Mouse (Mus musculus) forebrain, embryonic 12.5 days (tissue): Measurements from ENCODE around the gene Tenm4. TPM values are rescaled to one million over a fixed set of nuclear protein-coding genes. Genes with fewer than 3 reads are reported as not detected.
"Not testable (repeated sequence)": the region's sequence is repeated elsewhere in the genome, so short reads cannot be mapped to it uniquely, and the experiment has no call there.

Source experiments
- ATAC-seq: fragments of 200-750 bp; cut with Nextera tagmentation; 2 replicates; pipeline ENCODE4 v1.8.0; 2017; ENCODE audit warnings: moderate TSS enrichment; ENCODE audit not compliant: low FRiP score
- H3K27ac ChIP-seq: fragments of 300-500 bp; sonication (generic); 2 replicates; pipeline ENCODE4 v1.5.1; 2016; ENCODE audit warnings: mild to moderate bottlenecking
- H3K27me3 ChIP-seq: fragments of 300-500 bp; sonication (generic); 2 replicates; pipeline ENCODE4 v1.6.1; 2016; ENCODE audit warnings: mild to moderate bottlenecking
- H3K36me3 ChIP-seq: fragments of 300-500 bp; sonication (generic); replicated peaks from 2 replicates; pipeline ENCODE4 v1.6.1; 2016; ENCODE audit warnings: mild to moderate bottlenecking
- H3K4me1 ChIP-seq: fragments of 300-500 bp; sonication (generic); 2 replicates; pipeline ENCODE4 v1.6.1; 2016
- H3K4me2 ChIP-seq: fragments of 300-500 bp; sonication (generic); 2 replicates; pipeline ENCODE4 v1.6.1; 2016; ENCODE audit warnings: mild to moderate bottlenecking, moderate library complexity
- H3K4me3 ChIP-seq: fragments of 300-500 bp; sonication (generic); replicated peaks from 2 replicates; pipeline ENCODE4 v1.5.1; 2016; ENCODE audit warnings: mild to moderate bottlenecking
- H3K9ac ChIP-seq: fragments of 300-500 bp; sonication (generic); 2 replicates; pipeline ENCODE4 v1.6.1; 2016; ENCODE audit warnings: mild to moderate bottlenecking
- H3K9me3 ChIP-seq: fragments of 300-500 bp; sonication (generic); 2 replicates; pipeline ENCODE4 v1.6.1; 2016
- WGBS: fragments of 180-500 bp; shearing (Covaris S2); methylation state at CpG from one replicate; pipeline ENCODE4 v1.1.7; 2016; 5-methylcytosine and 5-hydroxymethylcytosine counted together
- microRNA counts: library from miRNA; unstranded; fragments of <30 nt; microRNA quantifications from one replicate; lab custom pipeline; 2017
- microRNA-seq: library from miRNA; unstranded; fragments of <30 nt; microRNA quantifications from one replicate; pipeline ENCODE4, GENCODE M21; 2017
- polyA plus RNA-seq: library from polyadenylated mRNA; unstranded; fragments of >200 nt; fragmentation: Nextera tagmentation; extraction: Ambion mirVana; gene quantifications from 2 replicates; pipeline ENCODE4 v1.2.1, GENCODE M21; 2016

The Tenm4 gene
- polyA plus RNA-seq, 1 experiment from 2014 or later: 62.3 TPM

DNA sequence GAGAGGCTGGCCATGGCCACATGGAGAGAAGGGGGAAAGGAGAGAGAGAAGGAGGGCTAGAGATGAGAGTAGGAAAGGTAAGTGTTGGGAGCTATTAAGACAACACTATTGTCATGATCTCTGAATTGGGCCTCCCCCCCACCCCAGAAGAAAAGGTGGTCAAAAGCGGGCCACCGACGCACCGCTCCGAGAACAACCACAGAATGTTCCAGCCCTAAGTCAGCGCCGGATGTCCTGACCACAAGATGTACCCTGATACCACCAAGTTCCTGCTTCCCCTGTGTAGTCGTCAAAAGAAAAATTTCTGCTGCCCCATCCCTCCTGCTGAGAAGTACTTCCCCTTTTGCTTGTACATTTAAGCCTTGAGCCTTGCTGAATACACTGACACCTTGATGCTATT is 775.5 kb downstream of the Tenm4 start:
- not testable (repeated sequence) for H3K27me3 ChIP-seq, H3K36me3 ChIP-seq, ATAC-seq, H3K4me3 ChIP-seq, H3K9me3 ChIP-seq, H3K4me2 ChIP-seq, H3K4me1 ChIP-seq, H3K9ac ChIP-seq, H3K27ac ChIP-seq
- 95% methylated on average over 8 of the region's 8 CpGs for WGBS

DNA sequence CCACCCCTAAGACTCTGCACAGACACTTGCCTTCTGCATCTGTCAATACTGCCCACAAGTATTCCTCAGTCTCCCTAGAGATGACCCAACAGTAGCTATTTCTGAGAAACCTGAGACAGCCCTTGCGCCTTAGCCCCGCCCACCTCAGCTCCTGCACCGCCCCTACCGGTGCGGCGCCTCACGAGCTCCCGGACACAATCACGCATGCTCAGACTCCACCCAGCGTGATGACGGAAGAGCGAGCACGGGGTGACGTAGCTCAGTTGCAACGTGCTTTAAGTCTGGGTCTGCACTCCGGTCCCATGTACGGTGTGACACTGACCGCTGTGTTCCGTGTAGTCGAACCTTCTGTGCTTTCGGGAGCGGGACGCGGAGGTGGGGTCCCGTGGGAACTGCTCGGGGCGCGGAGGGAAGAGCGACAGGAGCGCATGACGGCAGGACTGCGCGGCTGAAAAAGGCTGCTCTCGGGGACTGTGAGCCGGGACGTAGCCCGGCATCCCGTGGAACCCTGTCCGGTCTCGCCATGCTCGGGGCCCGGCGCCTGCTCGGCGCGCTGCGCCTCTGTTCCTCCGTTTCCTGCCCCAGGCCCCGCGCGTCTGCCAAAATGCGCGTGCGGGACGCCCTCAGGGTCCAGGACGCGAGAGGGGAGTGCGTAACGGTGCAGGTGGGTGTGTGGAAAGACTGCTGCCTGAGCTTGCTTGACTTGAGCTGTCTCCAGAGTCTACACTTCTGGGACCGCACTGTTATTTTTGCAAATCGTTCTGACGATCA is 780.4 kb downstream of the Tenm4 start, which contains the start of gene Nars2:
Gene Nars2 (plus strand): TSS at position 225 of the 771 bp plus-strand sequence.
- Histone ChIP-seq H3K27me3 (no peaks in the 10 kb centered on the region), H3K27ac (peak within 1 kb of the TSS; percentile 61; the same call in 1 of the 2 replicates), H3K4me1 (peaks cover 16% of the 10 kb centered on the region), H3K36me3 (no peaks in the 10 kb centered on the region), H3K9ac (peak within 1 kb of the TSS; percentile 82), H3K9me3 (no peaks in the 10 kb centered on the region), H3K4me3 (peak within 1 kb of the TSS; percentile 85), H3K4me2 (peak within 1 kb of the TSS; percentile 77)
- under 1% methylated on average over 62 of the region's 62 CpGs for WGBS
- ATAC-seq: peak; percentile 100

DNA sequence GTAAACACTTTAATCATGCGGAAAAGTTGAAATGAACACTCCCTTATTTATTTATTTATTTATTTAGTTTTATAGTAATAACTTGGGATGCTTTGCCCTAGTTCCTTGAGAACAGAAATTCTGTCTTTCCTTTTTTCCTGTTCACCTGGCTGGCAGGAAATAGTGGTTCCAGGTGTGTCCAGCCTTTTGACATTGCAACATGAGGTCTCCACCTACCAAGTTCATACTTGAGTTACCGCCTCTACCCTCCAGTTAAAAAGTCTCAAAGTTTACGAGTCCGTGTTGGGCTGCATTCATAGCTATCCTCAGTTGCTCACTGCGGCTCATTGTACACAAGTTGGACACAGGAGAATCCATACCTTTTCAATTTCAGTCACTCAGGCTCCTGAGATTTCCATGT is 781.0 kb downstream of the Tenm4 start:
- H3K27ac ChIP-seq: no peak overlapping the region
- no peaks in the 10 kb centered on the region for H3K9me3 ChIP-seq
- 38% methylated on average over 5 of the region's 5 CpGs for WGBS
- H3K4me1 ChIP-seq: peaks cover 16% of the 10 kb centered on the region
- no peak for ATAC-seq
- H3K36me3 ChIP-seq: peaks cover 3% of the 10 kb centered on the region; the same call in 1 of the 2 replicates
- H3K27me3 ChIP-seq: no peaks in the 10 kb centered on the region
- H3K9ac ChIP-seq: peak overlapping the region; percentile 82
- peak overlapping the region; percentile 85 for H3K4me3 ChIP-seq
- H3K4me2 ChIP-seq: peak overlapping the region; percentile 77

DNA sequence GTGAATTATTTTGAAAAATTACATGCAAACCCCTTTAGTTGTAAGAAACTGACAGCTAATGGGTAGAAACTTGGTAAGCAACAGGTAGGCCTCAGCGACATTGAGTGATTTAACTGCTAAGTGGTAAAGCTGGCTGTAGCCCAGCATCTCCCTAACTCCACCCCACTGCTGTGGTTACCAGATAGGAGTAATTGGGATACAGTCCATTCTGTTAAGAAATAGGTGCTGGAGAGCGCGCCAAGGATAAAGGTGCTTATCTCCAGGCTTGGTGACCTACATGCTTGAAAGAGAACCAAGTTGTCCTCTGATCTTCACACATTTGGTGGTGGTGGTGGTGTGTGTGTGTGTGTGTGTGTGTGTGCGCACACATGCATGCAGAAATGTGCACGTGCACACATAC is 788.1 kb downstream of the Tenm4 start:
- Histone ChIP-seq H3K27me3 (no peaks in the 10 kb centered on the region), H3K9me3 (no peaks in the 10 kb centered on the region), H3K4me2 (no peak overlapping the region), H3K27ac (no peak overlapping the region), H3K36me3 (peaks cover 22% of the 10 kb centered on the region), H3K9ac (no peak overlapping the region), H3K4me1 (no peaks in the 10 kb centered on the region), H3K4me3 (no peak overlapping the region)
- ATAC-seq: no peak
- WGBS: 95% methylated on average over 5 of the region's 5 CpGs

MicroRNAs within 50 kb of the gene (microRNA counts, 519-probe panel; counts per million panel counts)
- 2,930 counts per million, percentile 23 among the panel's probes with 10 or more counts for microRNA mmu-miR-708 (lab: Ali Mortazavi, UCI)

Small RNAs within 50 kb of the gene (microRNA-seq; reads per million reads assigned to microRNA genes)
- gene Mir6394: not detected
- gene Mir708: 4,902 reads per million, percentile 89 among the genes with 10 or more reads in this experiment
